Mouse (Mus musculus) olfactory bulb, adult 2 months (tissue): ENCODE data around the gene Bcar3. TPM values are rescaled to one million over a fixed set of nuclear protein-coding genes. Genes with fewer than 3 reads are reported as not detected.

ENCODE experiments used
- H3K27ac ChIP-seq: fragments of 200-500 bp; 2 replicates; pipeline ENCODE4 v1.5.1; 2012; ENCODE audit warnings: low read depth, low read length; ENCODE audit not compliant: insufficient read depth
- H3K4me1 ChIP-seq: fragments of 200-500 bp; 2 replicates; pipeline ENCODE4 v1.6.1; 2012; ENCODE audit warnings: low read length; ENCODE audit not compliant: control insufficient read depth, insufficient read depth
- H3K4me3 ChIP-seq: fragments of 200-500 bp; 2 replicates; pipeline ENCODE4 v1.5.1; 2012; ENCODE audit warnings: mild to moderate bottlenecking, low read depth, low read length, moderate library complexity; ENCODE audit not compliant: insufficient read depth
- CTCF ChIP-seq: fragments of 200-500 bp; IDR thresholded peaks from 2 replicates; pipeline ENCODE4 v1.5.1; 2012; ENCODE audit warnings: low read depth, mild to moderate bottlenecking, low read length, moderate library complexity; ENCODE audit not compliant: insufficient read depth
- POLR2A ChIP-seq: fragments of 200-500 bp; IDR thresholded peaks from 2 replicates; pipeline ENCODE4 v1.6.1; 2012; ENCODE audit warnings: mild to moderate bottlenecking, low read depth, low read length, moderate library complexity; ENCODE audit not compliant: insufficient read depth
- WGBS: fragments of 180-500 bp; shearing (Covaris S2); methylation state at CpG from one replicate; pipeline ENCODE4 v1.1.7; 2018; 5-methylcytosine and 5-hydroxymethylcytosine counted together
- polyA plus RNA-seq: library from polyadenylated mRNA; stranded (reverse); fragments of >200 nt; gene quantifications from 2 replicates; pipeline ENCODE4 v1.2.4, GENCODE M21; 2012; ENCODE audit warnings: low replicate concordance; ENCODE audit not compliant: missing spikeins, insufficient read depth, insufficient read length

The Bcar3 gene
- polyA plus RNA-seq, 1 experiment, result not detected

- TF ChIP-seq POLR2A (no peak), CTCF (no peak)
- WGBS, result 86% methylated on average over 6 of the region's 6 CpGs
- Histone ChIP-seq H3K27ac (no peak overlapping the region), H3K4me1 (peaks cover 9% of the 10 kb centered on the region), H3K4me3 (no peak overlapping the region)
Observed at GRCm38 (mm10) chr3:122497871-122498270, 203.9 kb downstream of the Bcar3 start.

- WGBS, result 88% methylated on average over 7 of the region's 7 CpGs
- Histone ChIP-seq H3K4me3 (no peak overlapping the region), H3K27ac (no peak overlapping the region), H3K4me1 (peaks cover 9% of the 10 kb centered on the region)
- TF ChIP-seq CTCF (no peak), POLR2A (no peak)
Observed at GRCm38 (mm10) chr3:122498528-122498927, 204.6 kb downstream of the Bcar3 start.

- no peak overlapping the region for H3K27ac ChIP-seq
- H3K4me3 ChIP-seq, result no peak overlapping the region
- 71% methylated on average over 6 of the region's 6 CpGs for WGBS
- TF ChIP-seq CTCF (no peak), POLR2A (no peak)
- H3K4me1 ChIP-seq, result peaks cover 8% of the 10 kb centered on the region
Observed at GRCm38 (mm10) chr3:122499647-122500046, 205.7 kb downstream of the Bcar3 start.

- TF ChIP-seq CTCF (no peak), POLR2A (no peak)
- WGBS, result 88% methylated on average over 9 of the region's 9 CpGs
- Histone ChIP-seq H3K27ac (no peak overlapping the region), H3K4me3 (no peak overlapping the region), H3K4me1 (peaks cover 10% of the 10 kb centered on the region)
Observed at GRCm38 (mm10) chr3:122500929-122501328, 207.0 kb downstream of the Bcar3 start.

GRCm38 (mm10) chr3:122506343-122506916 lies 212.5 kb downstream of the Bcar3 start:
- peak overlapping the region; percentile 68 for H3K27ac ChIP-seq
- WGBS, result 31% methylated on average over 10 of the region's 10 CpGs
- H3K4me1 ChIP-seq, result peaks cover 20% of the 10 kb centered on the region
- H3K4me3 ChIP-seq, result no peak overlapping the region
- no peak for TF ChIP-seq POLR2A
- TF ChIP-seq CTCF, result no peak

- H3K27ac ChIP-seq, result no peak overlapping the region
- TF ChIP-seq POLR2A (no peak), CTCF (no peak)
- whole genome bisulfite sequencing, result 96% methylated on average over 14 of the region's 14 CpGs
Observed at GRCm38 (mm10) chr3:122507826-122508225, 213.9 kb downstream of the Bcar3 start.

GRCm38 (mm10) chr3:122509084-122509483 lies 215.1 kb downstream of the Bcar3 start:
- Histone ChIP-seq H3K4me1 (peaks cover 24% of the 10 kb centered on the region), H3K27ac (no peak overlapping the region), H3K4me3 (no peak overlapping the region)
- TF ChIP-seq POLR2A (no peak), CTCF (peak; percentile 54)
- WGBS, result 53% methylated on average over 5 of the region's 5 CpGs

More at GRCm38 (mm10) chr3:122507826-122508225, 213.9 kb downstream of the Bcar3 start:
- Histone ChIP-seq H3K4me1 (peaks cover 24% of the 10 kb centered on the region), H3K4me3 (no peak overlapping the region)

- 70% methylated on average over 11 of the region's 11 CpGs for WGBS
- H3K4me1 ChIP-seq, result peaks cover 21% of the 10 kb centered on the region
- TF ChIP-seq CTCF (no peak), POLR2A (no peak)
Observed at GRCm38 (mm10) chr3:122509534-122510239, 215.8 kb downstream of the Bcar3 start.

GRCm38 (mm10) chr3:122510240-122510750 lies 216.4 kb downstream of the Bcar3 start:
- H3K4me3 ChIP-seq, result no peak overlapping the region
- peaks cover 19% of the 10 kb centered on the region for H3K4me1 ChIP-seq
- no peak overlapping the region for H3K27ac ChIP-seq
- WGBS, result 89% methylated on average over 14 of the region's 14 CpGs
- TF ChIP-seq POLR2A (no peak), CTCF (no peak)

More at GRCm38 (mm10) chr3:122509534-122510239, 215.8 kb downstream of the Bcar3 start:
- H3K27ac ChIP-seq, result no peak overlapping the region
- no peak overlapping the region for H3K4me3 ChIP-seq

GRCm38 (mm10) chr3:122510932-122511331 lies 217.0 kb downstream of the Bcar3 start:
- TF ChIP-seq POLR2A, result no peak
- no peak for TF ChIP-seq CTCF
- Histone ChIP-seq H3K4me3 (no peak overlapping the region), H3K4me1 (peaks cover 19% of the 10 kb centered on the region), H3K27ac (no peak overlapping the region)
- 61% methylated on average over 10 of the region's 10 CpGs for WGBS
